Mouse (Mus musculus): Measurements from ENCODE around the gene Ppm1b. TPM values are rescaled to one million over a fixed set of nuclear protein-coding genes. Genes with fewer than 3 reads are reported as not detected.

The Ppm1b gene
- polyA plus RNA-seq, 1 experiment from 2014 or later, result 73.0 TPM

DNA sequence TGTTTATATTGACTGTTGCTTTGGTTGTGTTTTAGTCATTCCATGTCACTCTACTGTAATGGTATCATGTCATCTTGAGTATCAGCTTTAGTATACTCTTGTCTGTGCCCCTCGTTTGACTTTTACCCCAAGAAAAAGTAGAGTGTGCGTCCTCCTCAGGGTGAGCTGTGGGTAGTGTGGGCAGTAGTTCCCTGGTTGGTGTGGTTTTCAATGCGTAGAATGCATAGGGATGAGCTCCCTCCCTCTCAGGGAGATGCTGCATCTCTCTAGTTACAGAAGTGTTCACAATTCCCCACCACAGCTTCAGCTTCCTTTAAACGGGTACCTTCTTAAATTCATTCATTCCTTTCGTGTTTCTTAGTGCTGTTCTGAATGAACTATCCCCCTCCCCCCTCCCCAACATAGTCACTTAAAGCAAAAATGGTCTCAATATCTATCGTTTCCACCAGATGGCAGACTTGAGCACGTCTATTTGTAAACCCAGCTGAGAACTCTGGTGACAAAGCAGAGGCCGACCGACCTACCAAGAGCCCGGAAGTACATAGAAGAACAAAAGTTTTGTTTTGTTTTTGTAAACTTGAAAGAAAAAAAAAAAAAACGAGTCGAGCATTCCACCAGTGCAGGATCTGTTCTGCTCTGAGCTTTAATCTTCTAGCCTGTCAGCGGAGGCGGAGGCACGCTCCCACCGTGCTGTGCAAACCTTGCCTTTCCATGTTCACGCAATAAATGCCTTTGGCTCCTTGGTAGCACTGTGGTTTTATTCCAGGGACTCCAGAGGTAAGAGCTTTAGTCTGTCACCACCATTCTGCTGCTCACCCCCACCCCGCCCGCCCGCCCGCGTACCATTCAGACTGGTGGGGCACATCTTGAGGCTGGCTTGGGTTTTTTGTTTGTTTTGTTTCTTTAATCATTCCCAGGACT, 67.0 kb downstream of the Ppm1b start:
- no peak for ATAC-seq (ENCODE audit: insufficient number of reproducible peaks, insufficient read depth, low FRiP score, low read depth)
- H3K4me1 ChIP-seq (ENCODE audit: control insufficient read depth in 2 of 2, insufficient read depth in 2 of 2, low read length in 2 of 2), result no peaks in the 10 kb centered on the region; a peak in 1 of 4 replicates
- H3K4me2 ChIP-seq (ENCODE audit: low read length), result no peak overlapping the region
- no peaks in the 10 kb centered on the region for H3K9me3 ChIP-seq (ENCODE audit: control insufficient read depth, low read length)
- no peaks in the 10 kb centered on the region for H3K36me3 ChIP-seq (ENCODE audit: control insufficient read depth, insufficient read depth, low read length)
- no peaks in the 10 kb centered on the region for H3K27me3 ChIP-seq (ENCODE audit: control insufficient read depth, insufficient read depth, low read length)
- H3K9ac ChIP-seq (ENCODE audit: low read length), result no peak overlapping the region
- 59% methylated on average over 22 of the region's 22 CpGs for WGBS
- no peak overlapping the region for H3K4me3 ChIP-seq (ENCODE audit: control insufficient read depth in 1 of 2, insufficient read depth in 1 of 2, low read depth in 1 of 2, low read length in 2 of 2)
- H3K27ac ChIP-seq (replicated peaks in 1 of 2; ENCODE audit: control insufficient read depth in 1 of 2, insufficient read depth in 1 of 2, low read depth in 2 of 2, low read length in 2 of 2), result no peak overlapping the region

DNA sequence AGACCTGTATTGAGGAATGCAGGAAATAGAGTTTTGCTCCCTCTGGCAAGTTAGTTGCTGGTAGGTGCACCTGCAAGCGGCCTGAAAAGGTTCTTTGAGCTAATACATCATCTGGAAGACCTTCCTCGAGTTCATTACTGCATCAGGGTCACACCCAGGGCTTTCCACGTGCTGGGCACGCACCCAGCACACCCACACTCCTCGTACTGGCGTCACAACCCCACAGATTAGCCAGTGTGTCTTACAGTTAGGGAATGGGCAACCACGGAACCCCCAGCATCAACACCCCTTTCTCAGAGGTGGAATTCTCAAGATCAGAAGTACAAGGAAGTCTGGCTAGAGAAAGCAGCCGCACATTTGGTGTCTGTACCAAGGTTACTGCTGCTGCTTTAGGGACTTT, 67.7 kb downstream of the Ppm1b start:
- Histone ChIP-seq H3K4me1 (ENCODE audit: control insufficient read depth in 2 of 2, insufficient read depth in 2 of 2, low read length in 2 of 2) (no peaks in the 10 kb centered on the region), H3K27me3 (ENCODE audit: control insufficient read depth, insufficient read depth, low read length) (no peaks in the 10 kb centered on the region), H3K4me3 (ENCODE audit: control insufficient read depth in 1 of 2, insufficient read depth in 1 of 2, low read depth in 1 of 2, low read length in 2 of 2) (no peak overlapping the region), H3K27ac (replicated peaks in 1 of 2; ENCODE audit: control insufficient read depth in 1 of 2, insufficient read depth in 1 of 2, low read depth in 2 of 2, low read length in 2 of 2) (no peak overlapping the region), H3K36me3 (ENCODE audit: control insufficient read depth, insufficient read depth, low read length) (no peaks in the 10 kb centered on the region), H3K9me3 (ENCODE audit: control insufficient read depth, low read length) (no peaks in the 10 kb centered on the region), H3K9ac (ENCODE audit: low read length) (no peak overlapping the region), H3K4me2 (ENCODE audit: low read length) (no peak overlapping the region)
- 91% methylated on average over 8 of the region's 8 CpGs for WGBS
- no peak for ATAC-seq (ENCODE audit: insufficient number of reproducible peaks, insufficient read depth, low FRiP score, low read depth)

DNA sequence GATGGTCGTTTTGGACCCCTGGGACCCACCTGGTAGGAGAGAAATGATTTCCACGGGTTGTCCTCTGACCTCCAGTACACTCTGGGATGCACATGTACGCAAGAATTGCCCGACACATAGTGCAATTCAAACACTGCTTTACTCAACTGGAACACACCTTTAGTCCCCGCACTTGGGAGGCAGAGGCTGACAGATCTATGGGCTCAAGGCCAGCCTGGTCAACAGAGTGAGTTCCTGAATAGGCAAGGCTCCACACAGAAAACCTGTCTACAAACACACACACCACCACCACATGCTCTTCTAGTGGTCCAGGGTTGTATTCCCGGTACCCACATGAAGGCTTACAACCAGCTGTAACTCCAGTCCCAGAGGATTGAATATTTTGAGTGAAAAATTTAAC, 68.6 kb downstream of the Ppm1b start:
- ATAC-seq (ENCODE audit: insufficient number of reproducible peaks, insufficient read depth, low FRiP score, low read depth), result no peak
- WGBS, result 92% methylated on average over 6 of the region's 6 CpGs

DNA sequence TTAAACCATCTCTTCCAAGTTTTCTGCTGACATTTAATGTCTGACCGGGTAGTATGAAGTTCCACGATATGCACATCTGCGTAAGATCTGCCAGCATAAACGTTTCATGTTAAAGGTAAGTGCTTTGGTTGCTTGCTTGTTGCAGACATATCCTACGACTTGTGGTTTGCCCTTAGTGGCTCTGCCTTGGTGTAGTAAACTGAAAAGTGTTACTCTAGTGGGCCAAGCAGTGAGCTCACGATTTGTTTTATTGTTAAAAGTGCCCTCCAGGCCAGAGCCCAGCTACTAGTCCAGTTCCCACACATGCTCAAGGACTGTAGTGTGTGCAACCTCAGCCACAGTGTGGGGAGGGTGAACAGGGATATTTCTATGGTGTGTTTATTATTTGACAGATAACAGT, 69.9 kb downstream of the Ppm1b start:
- Histone ChIP-seq H3K9ac (ENCODE audit: low read length) (no peak overlapping the region), H3K36me3 (ENCODE audit: control insufficient read depth, insufficient read depth, low read length) (no peaks in the 10 kb centered on the region), H3K27me3 (ENCODE audit: control insufficient read depth, insufficient read depth, low read length) (no peaks in the 10 kb centered on the region), H3K4me3 (ENCODE audit: control insufficient read depth in 1 of 2, insufficient read depth in 1 of 2, low read depth in 1 of 2, low read length in 2 of 2) (no peak overlapping the region), H3K4me2 (ENCODE audit: low read length) (no peak overlapping the region), H3K9me3 (ENCODE audit: control insufficient read depth, low read length) (no peaks in the 10 kb centered on the region), H3K27ac (replicated peaks in 1 of 2; ENCODE audit: control insufficient read depth in 1 of 2, insufficient read depth in 1 of 2, low read depth in 2 of 2, low read length in 2 of 2) (no peak overlapping the region), H3K4me1 (ENCODE audit: control insufficient read depth in 2 of 2, insufficient read depth in 2 of 2, low read length in 2 of 2) (no peaks in the 10 kb centered on the region)
- 93% methylated on average over 6 of the region's 6 CpGs for WGBS
- no peak for ATAC-seq (ENCODE audit: insufficient number of reproducible peaks, insufficient read depth, low FRiP score, low read depth)

More for the DNA sequence above, 68.6 kb downstream of the Ppm1b start:
- Histone ChIP-seq H3K4me1 (ENCODE audit: control insufficient read depth in 2 of 2, insufficient read depth in 2 of 2, low read length in 2 of 2) (no peaks in the 10 kb centered on the region), H3K27ac (replicated peaks in 1 of 2; ENCODE audit: control insufficient read depth in 1 of 2, insufficient read depth in 1 of 2, low read depth in 2 of 2, low read length in 2 of 2) (no peak overlapping the region), H3K27me3 (ENCODE audit: control insufficient read depth, insufficient read depth, low read length) (no peaks in the 10 kb centered on the region), H3K9ac (ENCODE audit: low read length) (no peak overlapping the region), H3K36me3 (ENCODE audit: control insufficient read depth, insufficient read depth, low read length) (no peaks in the 10 kb centered on the region), H3K9me3 (ENCODE audit: control insufficient read depth, low read length) (no peaks in the 10 kb centered on the region), H3K4me2 (ENCODE audit: low read length) (no peak overlapping the region), H3K4me3 (ENCODE audit: control insufficient read depth in 1 of 2, insufficient read depth in 1 of 2, low read depth in 1 of 2, low read length in 2 of 2) (no peak overlapping the region)

DNA sequence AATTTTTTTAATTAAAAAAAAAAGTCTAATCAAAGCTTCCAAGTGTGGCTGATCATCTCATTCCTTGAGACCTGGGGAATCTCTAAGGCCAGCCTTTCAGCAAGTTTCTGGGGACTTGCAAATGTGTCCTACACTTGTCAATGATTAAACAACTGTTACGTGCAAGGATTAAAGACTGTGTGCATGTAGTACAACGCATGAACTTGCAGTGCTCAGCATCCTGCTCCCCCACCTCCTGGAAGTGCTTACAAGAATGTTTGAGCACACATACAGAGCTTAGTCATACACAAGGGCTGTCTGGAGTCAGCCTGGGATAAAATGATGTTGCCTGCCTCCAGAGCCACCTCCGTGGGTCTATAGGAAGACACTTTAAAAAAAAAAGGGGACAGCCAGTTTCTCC, 70.7 kb downstream of the Ppm1b start:
- no peak overlapping the region for H3K4me2 ChIP-seq (ENCODE audit: low read length)
- H3K36me3 ChIP-seq (ENCODE audit: control insufficient read depth, insufficient read depth, low read length), result no peaks in the 10 kb centered on the region
- no peaks in the 10 kb centered on the region for H3K27me3 ChIP-seq (ENCODE audit: control insufficient read depth, insufficient read depth, low read length)
- no peak overlapping the region for H3K4me3 ChIP-seq (ENCODE audit: control insufficient read depth in 1 of 2, insufficient read depth in 1 of 2, low read depth in 1 of 2, low read length in 2 of 2)
- 84% methylated on average over 3 of the region's 3 CpGs for WGBS
- no peak overlapping the region for H3K9ac ChIP-seq (ENCODE audit: low read length)
- no peaks in the 10 kb centered on the region for H3K4me1 ChIP-seq (ENCODE audit: control insufficient read depth in 2 of 2, insufficient read depth in 2 of 2, low read length in 2 of 2)
- no peaks in the 10 kb centered on the region for H3K9me3 ChIP-seq (ENCODE audit: control insufficient read depth, low read length)
- ATAC-seq (ENCODE audit: insufficient number of reproducible peaks, insufficient read depth, low FRiP score, low read depth), result no peak
- no peak overlapping the region for H3K27ac ChIP-seq (replicated peaks in 1 of 2; ENCODE audit: control insufficient read depth in 1 of 2, insufficient read depth in 1 of 2, low read depth in 2 of 2, low read length in 2 of 2)

DNA sequence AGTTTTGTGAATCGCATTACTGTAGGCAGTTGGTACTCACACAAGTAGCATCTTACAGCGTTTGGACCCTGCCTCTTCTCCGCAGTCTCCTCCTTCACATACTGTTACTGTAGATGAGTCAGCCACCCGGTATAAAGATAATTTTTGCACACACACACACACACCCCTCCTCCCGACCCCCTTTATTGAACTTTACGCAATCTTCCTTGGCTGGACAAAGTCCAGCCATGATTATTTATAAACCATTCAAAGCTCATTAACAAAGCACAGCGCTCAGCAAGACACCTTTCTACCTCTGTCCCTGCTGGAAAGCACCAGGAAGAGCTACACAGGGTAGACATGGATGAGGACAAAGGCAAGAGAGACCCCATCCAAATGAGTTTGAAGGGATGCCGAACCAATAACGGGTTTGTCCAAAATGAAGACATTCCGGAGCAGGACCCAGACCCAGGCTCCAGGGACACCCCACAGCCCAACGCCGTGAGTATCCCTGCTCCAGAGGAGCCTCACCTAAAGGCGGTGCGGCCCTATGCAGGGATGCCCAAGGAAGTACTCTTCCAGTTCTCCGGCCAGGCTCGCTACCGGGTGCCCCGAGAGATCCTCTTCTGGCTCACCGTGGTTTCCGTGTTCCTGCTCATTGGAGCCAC, 71.7 kb downstream of the Ppm1b start, which contains the start of gene Slc3a1:
Gene Slc3a1 (plus strand): TSS at position 284 of the 647 bp plus-strand sequence.
- 90% methylated on average over 20 of the region's 20 CpGs for WGBS
- H3K36me3 ChIP-seq (ENCODE audit: control insufficient read depth, insufficient read depth, low read length), result no peaks in the 10 kb centered on the region
- no peak within 1 kb of the TSS for H3K4me3 ChIP-seq (ENCODE audit: control insufficient read depth in 1 of 2, insufficient read depth in 1 of 2, low read depth in 1 of 2, low read length in 2 of 2)
- H3K9ac ChIP-seq (ENCODE audit: low read length), result no peak within 1 kb of the TSS
- H3K4me1 ChIP-seq (ENCODE audit: control insufficient read depth in 2 of 2, insufficient read depth in 2 of 2, low read length in 2 of 2), result no peaks in the 10 kb centered on the region
- H3K27ac ChIP-seq (replicated peaks in 1 of 2; ENCODE audit: control insufficient read depth in 1 of 2, insufficient read depth in 1 of 2, low read depth in 2 of 2, low read length in 2 of 2), result no peak within 1 kb of the TSS
- H3K9me3 ChIP-seq (ENCODE audit: control insufficient read depth, low read length), result no peaks in the 10 kb centered on the region
- no peak within 1 kb of the TSS for H3K4me2 ChIP-seq (ENCODE audit: low read length)
- no peak for ATAC-seq (ENCODE audit: insufficient number of reproducible peaks, insufficient read depth, low FRiP score, low read depth)
- no peaks in the 10 kb centered on the region for H3K27me3 ChIP-seq (ENCODE audit: control insufficient read depth, insufficient read depth, low read length)

DNA sequence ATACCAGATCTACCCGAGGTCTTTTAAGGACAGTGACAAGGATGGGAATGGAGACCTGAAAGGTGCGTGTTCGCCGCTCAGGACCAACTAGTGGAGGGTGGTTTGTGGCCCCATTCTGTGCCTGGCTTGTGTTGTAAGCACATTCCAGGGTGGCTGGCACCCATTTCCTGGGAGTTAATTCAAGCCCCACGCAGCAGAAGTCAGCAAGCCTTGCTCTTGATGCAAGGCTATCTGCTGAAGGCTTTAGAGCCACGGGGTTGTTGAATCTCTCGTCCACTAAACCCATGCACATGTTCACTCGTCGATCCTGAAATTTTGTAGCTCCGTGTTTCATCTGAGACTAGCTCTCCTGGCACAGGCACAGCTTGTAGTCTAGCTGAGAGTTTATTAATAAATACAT, 72.3 kb downstream of the Ppm1b start:
- no peak overlapping the region for H3K9ac ChIP-seq (ENCODE audit: low read length)
- H3K4me2 ChIP-seq (ENCODE audit: low read length), result no peak overlapping the region
- no peak overlapping the region for H3K4me3 ChIP-seq (ENCODE audit: control insufficient read depth in 1 of 2, insufficient read depth in 1 of 2, low read depth in 1 of 2, low read length in 2 of 2)
- no peak overlapping the region for H3K27ac ChIP-seq (replicated peaks in 1 of 2; ENCODE audit: control insufficient read depth in 1 of 2, insufficient read depth in 1 of 2, low read depth in 2 of 2, low read length in 2 of 2)
- H3K9me3 ChIP-seq (ENCODE audit: control insufficient read depth, low read length), result no peaks in the 10 kb centered on the region
- whole genome bisulfite sequencing, result 91% methylated on average over 10 of the region's 10 CpGs
- H3K36me3 ChIP-seq (ENCODE audit: control insufficient read depth, insufficient read depth, low read length), result no peaks in the 10 kb centered on the region
- no peaks in the 10 kb centered on the region for H3K27me3 ChIP-seq (ENCODE audit: control insufficient read depth, insufficient read depth, low read length)
- H3K4me1 ChIP-seq (ENCODE audit: control insufficient read depth in 2 of 2, insufficient read depth in 2 of 2, low read length in 2 of 2), result no peaks in the 10 kb centered on the region; a peak in 1 of 4 replicates
- no peak for ATAC-seq (ENCODE audit: insufficient number of reproducible peaks, insufficient read depth, low FRiP score, low read depth)

All from heart, embryonic 14.5 days (tissue).